Mouse (Mus musculus) stomach, postnatal 0 days (tissue): Measurements from ENCODE around the gene Ywhaq.

Source experiments
- CTCF ChIP-seq: IDR thresholded peaks from 2 replicates; pipeline ENCODE4 v1.5.1; 2016; ENCODE audit warnings: antibody characterized with exemption, low read depth, mild to moderate bottlenecking, moderate library complexity
- EP300 ChIP-seq: optimal IDR thresholded peaks from 2 replicates; pipeline ENCODE3; 2016; ENCODE audit warnings: antibody characterized with exemption

GRCm38 (mm10) chr12:21431950-21432349, 14.5 kb upstream of the Ywhaq start:
- TF ChIP-seq CTCF (no peak), EP300 (no peak)
